Mouse (Mus musculus) thymus, postnatal 0 days (tissue): Measurements from ENCODE around the gene Vmn1r219. TPM values are rescaled to one million over a fixed set of nuclear protein-coding genes. Genes with fewer than 3 reads are reported as not detected.
"Not testable (repeated sequence)": the region's sequence is repeated elsewhere in the genome, so short reads cannot be mapped to it uniquely, and the experiment has no call there.

ENCODE experiments used
- DNase-seq: peaks from one replicate; pipeline ENCODE4 v3.0.0-alpha.2; 2015; ENCODE audit warnings: low spot score
- polyA plus RNA-seq: library from polyadenylated mRNA; unstranded; fragments of >200 nt; fragmentation: Nextera tagmentation; extraction: Ambion mirVana; gene quantifications from 2 replicates; pipeline ENCODE4 v1.2.1, GENCODE M21; 2015

Vmn1r219 gene
- not detected in 2 replicates for polyA plus RNA-seq

GRCm38 (mm10) chr13:23159012-23159411 is at the start of gene Vmn1r219:
TSS of gene Vmn1r219 (plus strand) at chr13:23159312.
- no peak for DNase-seq

DNA sequence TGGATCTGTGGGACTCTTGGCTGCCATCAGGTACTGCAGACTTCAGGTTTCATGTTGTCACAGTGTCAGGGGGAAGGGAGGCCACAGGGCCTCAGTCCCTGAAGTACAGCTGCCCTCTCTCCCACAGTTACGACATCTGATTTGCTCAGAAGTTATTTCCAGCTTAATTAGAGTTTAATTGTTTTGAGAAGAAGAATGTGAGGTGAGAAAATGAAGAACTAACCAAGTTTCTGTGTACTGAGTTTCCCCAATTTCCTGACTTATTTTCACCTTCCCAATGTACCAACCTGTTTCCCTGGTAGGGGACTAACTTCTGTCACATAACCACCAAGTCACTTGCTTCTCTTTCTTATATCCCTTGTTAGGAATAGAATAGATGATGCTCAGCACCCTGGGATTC is 41.0 kb upstream of the Vmn1r219 start, which contains the start of gene Vmn1r217:
Vmn1r217 (minus strand) TSS at position 101 of the 400 bp plus-strand sequence.
- DNase-seq = not testable (repeated sequence)

DNA sequence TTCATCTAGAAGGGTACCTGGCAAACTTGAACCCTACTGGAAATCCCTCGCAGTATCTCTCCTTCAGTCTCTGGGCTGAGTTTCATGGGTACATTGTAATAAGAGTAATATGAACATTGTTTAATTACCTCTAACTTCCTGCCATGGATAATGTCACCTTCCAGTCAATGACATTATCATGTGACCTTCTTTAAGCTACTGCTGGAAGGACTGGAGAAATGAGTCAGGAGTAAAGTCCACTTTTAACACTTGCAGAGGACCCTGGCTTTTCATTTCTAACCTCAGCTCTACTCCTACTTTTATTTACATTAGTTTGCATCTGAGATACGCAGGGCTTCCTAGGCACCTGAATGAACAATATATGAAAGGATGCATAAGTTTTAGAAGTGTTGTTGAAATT is 38.5 kb upstream of the Vmn1r219 start:
- DNase-seq = no peak

DNA sequence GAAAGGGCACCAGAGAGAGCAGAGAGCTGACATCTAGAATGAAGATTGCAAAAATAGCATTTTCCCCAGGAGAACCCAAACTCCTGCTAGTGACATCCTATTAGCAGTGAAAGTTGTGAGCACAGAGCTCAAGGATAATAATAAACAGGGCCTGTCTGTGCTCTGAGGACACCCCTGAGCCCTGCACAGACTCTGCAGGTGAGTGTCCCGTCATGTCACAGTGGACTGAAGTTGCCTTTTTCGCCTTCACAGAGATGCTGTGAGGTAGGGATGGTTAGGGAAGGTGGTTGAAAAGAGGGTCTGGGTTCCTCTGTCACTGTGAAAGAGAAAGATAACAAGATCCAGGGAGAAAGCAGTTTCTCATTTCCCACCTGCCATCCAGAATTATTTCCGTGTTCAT is 26.0 kb upstream of the Vmn1r219 start, which contains the start of gene Vmn1r218:
Vmn1r218 (plus strand) TSS at position 57 of the 400 bp plus-strand sequence.
- DNase-seq = no peak

- DNase-seq = no peak
These were observed 25.6 kb upstream of the Vmn1r219 start for GRCm38 (mm10) chr13:23133501-23133900.

DNA sequence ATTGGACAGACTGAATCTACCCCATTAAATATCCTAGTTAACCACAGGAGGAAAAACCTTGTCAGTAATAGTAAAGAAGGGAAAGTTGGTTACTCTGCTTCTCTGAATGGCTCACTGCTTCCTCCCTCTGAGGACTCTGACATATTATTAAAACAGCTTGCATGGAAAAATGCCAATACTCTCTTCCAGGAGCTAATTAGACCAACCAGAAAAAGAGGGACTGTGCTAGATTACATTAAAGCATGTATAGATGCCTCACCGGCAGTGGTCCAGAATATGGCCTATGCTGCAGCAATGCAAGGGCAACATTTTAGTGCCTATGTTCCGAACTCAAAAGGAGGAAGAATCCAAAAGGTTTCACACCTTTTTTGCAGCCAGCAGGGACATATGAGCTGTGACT is 20.2 kb upstream of the Vmn1r219 start:
- no peak for DNase-seq

DNA sequence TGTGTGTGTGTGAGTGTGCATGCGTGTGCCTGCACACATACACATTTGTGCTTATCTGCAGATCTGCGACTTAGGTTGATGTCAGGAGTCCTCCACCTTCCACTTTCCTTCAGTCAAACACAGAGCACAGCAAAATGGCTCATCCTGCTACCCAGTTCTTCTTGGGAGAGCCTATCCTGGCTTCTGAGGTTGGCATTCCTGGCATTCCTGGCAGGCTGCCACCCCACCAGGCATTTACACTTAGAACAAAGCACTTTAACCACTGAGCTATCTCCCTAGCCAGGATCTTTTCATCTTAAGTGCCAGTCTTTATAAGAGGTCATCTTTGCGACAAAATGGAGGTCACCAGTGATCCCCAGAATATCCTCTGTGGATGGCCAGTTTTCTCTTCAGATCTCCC is 1.3 kb upstream of the Vmn1r219 start:
- DNase-seq = no peak

DNA sequence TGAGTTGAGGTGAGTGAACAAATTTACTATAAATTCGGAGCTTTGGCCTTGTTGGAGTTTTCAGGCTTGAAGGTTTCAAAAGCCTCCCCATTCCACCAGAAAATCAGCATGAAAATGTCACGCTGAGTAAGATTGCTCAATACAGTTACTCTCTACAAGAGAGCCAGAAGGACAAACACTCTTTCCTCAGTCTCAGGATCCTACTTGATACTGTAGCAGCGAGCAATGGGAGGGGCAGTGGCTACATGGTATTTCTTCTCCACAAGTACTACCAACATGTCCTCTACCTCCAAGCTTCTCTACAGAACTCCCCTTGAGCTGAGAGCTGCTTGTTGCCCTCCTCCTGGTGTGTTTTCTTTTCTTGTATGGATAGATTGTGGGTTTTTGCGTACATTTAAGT is 7.4 kb downstream of the Vmn1r219 start:
- DNase-seq = not testable (repeated sequence)

GRCm38 (mm10) chr13:23187875-23188274 is 28.8 kb downstream of the Vmn1r219 start, which contains the start of gene Vmn1r220:
TSS of gene Vmn1r220 (minus strand) at chr13:23187975.
- no peak for DNase-seq

DNA sequence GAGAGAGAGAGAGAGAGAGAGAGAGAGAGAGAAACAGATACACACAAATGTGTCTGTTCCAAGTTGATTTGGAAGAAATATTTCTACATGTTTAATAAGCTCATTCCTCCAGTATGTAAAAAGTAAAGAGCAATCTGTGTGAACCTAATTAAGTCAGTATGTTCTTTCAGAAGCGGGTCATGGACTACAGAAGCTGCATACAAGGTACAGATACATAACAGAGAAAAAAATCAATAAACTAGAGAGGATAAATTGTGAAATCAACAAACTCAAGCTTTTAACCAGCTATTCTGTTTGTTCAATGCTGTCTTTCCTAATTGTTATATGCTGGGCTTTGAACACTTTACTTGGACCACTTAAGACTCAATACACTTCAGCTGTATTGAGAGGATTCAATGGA is 44.8 kb downstream of the Vmn1r219 start:
- DNase-seq = not testable (repeated sequence)

GRCm38 (mm10) chr13:23213827-23214226 is 54.7 kb downstream of the Vmn1r219 start, which contains the start of gene Vmn1r221:
TSS of gene Vmn1r221 (plus strand) at chr13:23214127.
- not testable (repeated sequence) for DNase-seq

Other genes starting within 250 kb of the Vmn1r219 start
- not detected in 2 replicates for gene Vmn1r213, start 151.7 kb upstream of the Vmn1r219 start, polyA plus RNA-seq
- not detected in 2 replicates for gene Vmn1r214, start 128.9 kb upstream of the Vmn1r219 start, polyA plus RNA-seq
- gene Vmn1r215, start 91.3 kb upstream of the Vmn1r219 start, polyA plus RNA-seq = not detected in 2 replicates
- not detected in 2 replicates for gene Vmn1r217, start 41.1 kb upstream of the Vmn1r219 start, polyA plus RNA-seq
- gene Vmn1r218, start 26.2 kb upstream of the Vmn1r219 start, polyA plus RNA-seq = not detected in 2 replicates
- gene Vmn1r220, start 28.7 kb downstream of the Vmn1r219 start, polyA plus RNA-seq = not detected in 2 replicates
- gene Vmn1r221, start 54.8 kb downstream of the Vmn1r219 start, polyA plus RNA-seq = not detected in 2 replicates
- gene Vmn1r222, start 76.6 kb downstream of the Vmn1r219 start, polyA plus RNA-seq = not detected in 2 replicates
- not detected in 2 replicates for gene Vmn1r223, start 87.8 kb downstream of the Vmn1r219 start, polyA plus RNA-seq
- 33.0 and 34.5 TPM in 2 replicates for gene Zfp322a, start 209.9 kb downstream of the Vmn1r219 start, polyA plus RNA-seq